Mouse (Mus musculus) ES-E14 (cell line): Measurements from ENCODE around the gene Zranb3.

Experiments
- CHD2 ChIP-seq: IDR thresholded peaks from 2 replicates; pipeline ENCODE4 v1.6.1; 2014; ENCODE audit warnings: mild to moderate bottlenecking, low read depth, low read length, inconsistent platforms
- HCFC1 ChIP-seq: IDR thresholded peaks from 2 replicates; pipeline ENCODE4 v1.6.1; 2012; ENCODE audit warnings: low read length, inconsistent platforms, borderline replicate concordance; ENCODE audit not compliant: insufficient read depth
- ZC3H11A ChIP-seq: IDR thresholded peaks from 2 replicates; pipeline ENCODE4 v1.6.1; 2012; ENCODE audit warnings: low read depth, mild to moderate bottlenecking, inconsistent platforms, low read length, borderline replicate concordance
- ZNF384 ChIP-seq: IDR thresholded peaks from 2 replicates; pipeline ENCODE4 v1.6.1; 2012; ENCODE audit warnings: low read depth, low read length, inconsistent platforms

DNA sequence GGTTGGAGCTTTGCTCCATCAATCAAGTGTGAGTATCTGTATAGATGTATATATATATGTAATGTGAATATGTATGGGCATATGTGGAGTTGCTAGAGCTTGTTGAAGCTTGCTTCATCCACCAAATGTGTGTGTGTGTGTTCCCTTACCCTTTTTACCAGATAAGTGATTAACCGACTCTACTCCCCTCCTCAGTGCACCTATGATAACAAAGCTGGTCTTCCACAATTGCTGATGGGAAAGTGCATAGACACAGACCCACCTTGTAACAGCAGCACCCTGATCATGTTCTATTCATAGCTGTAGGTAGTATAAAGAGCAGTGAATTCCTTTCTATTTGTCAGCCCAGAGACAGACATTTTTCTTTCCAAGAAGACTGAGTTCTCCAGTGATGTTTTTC, 40.7 kb downstream of the Zranb3 start:
- TF ChIP-seq HCFC1 (no peak), ZNF384 (no peak), CHD2 (no peak), ZC3H11A (no peak)
